Mouse (Mus musculus) right cerebral cortex, postnatal 36 days (tissue): Measurements from ENCODE around the gene Ulk4.

ENCODE experiments used
- DNase-seq, 2 experiments: peaks; one replicate each; pipeline ENCODE4 v3.0.0; 2022; ENCODE audit warnings: low spot score in 2 of 2, mixed read lengths in 1 of 2

Ulk4 gene

GRCm38 (mm10) chr9:121299976-121300570 lies 23.1 kb upstream of the Ulk4 start:
- DNase-seq = no peak

- DNase-seq = no peak
Measured at GRCm38 (mm10) chr9:121299223-121299755, 22.3 kb upstream of the Ulk4 start.

- DNase-seq = no peak
Measured at GRCm38 (mm10) chr9:121298411-121299091, 21.6 kb upstream of the Ulk4 start.

GRCm38 (mm10) chr9:121298065-121298398 lies 21.0 kb upstream of the Ulk4 start:
- DNase-seq = no peak

- no peak for DNase-seq
Measured at GRCm38 (mm10) chr9:121297171-121298064, 20.4 kb upstream of the Ulk4 start, which contains the start of gene Trak1. Trak1 (plus strand) TSS chr9:121297502.

- no peak for DNase-seq
Measured at GRCm38 (mm10) chr9:121295221-121295620, 18.2 kb upstream of the Ulk4 start.

- no peak for DNase-seq
Measured at GRCm38 (mm10) chr9:121293187-121293586, 16.2 kb upstream of the Ulk4 start.

- no peak for DNase-seq
Measured at GRCm38 (mm10) chr9:121291275-121291674, 14.3 kb upstream of the Ulk4 start.

- no peak for DNase-seq
Measured at GRCm38 (mm10) chr9:121286325-121286901, 9.4 kb upstream of the Ulk4 start.

GRCm38 (mm10) chr9:121285341-121286324 lies 8.6 kb upstream of the Ulk4 start:
- DNase-seq = peak in 1 of 2 experiments; percentile 46

- DNase-seq = no peak
Measured at GRCm38 (mm10) chr9:121284422-121284821, 7.4 kb upstream of the Ulk4 start.

GRCm38 (mm10) chr9:121283620-121284185 lies 6.7 kb upstream of the Ulk4 start:
- DNase-seq = no peak

- DNase-seq = no peak
Measured at GRCm38 (mm10) chr9:121281891-121282290, 4.9 kb upstream of the Ulk4 start.

GRCm38 (mm10) chr9:121279216-121279615 lies 2.2 kb upstream of the Ulk4 start:
- no peak for DNase-seq

- no peak for DNase-seq
Measured at GRCm38 (mm10) chr9:121276745-121277117, 266 bp downstream of the Ulk4 start.

GRCm38 (mm10) chr9:121271561-121271960 lies 5.4 kb downstream of the Ulk4 start:
- DNase-seq = no peak

- DNase-seq = no peak
Measured at GRCm38 (mm10) chr9:121271149-121271548, 5.8 kb downstream of the Ulk4 start.

GRCm38 (mm10) chr9:121265307-121265706 lies 11.7 kb downstream of the Ulk4 start:
- no peak for DNase-seq

- no peak for DNase-seq
Measured at GRCm38 (mm10) chr9:121257106-121257505, 19.9 kb downstream of the Ulk4 start.

- no peak for DNase-seq
Measured at GRCm38 (mm10) chr9:121254761-121255160, 22.2 kb downstream of the Ulk4 start.
